Mouse (Mus musculus) heart, embryonic 16.5 days (tissue): ENCODE results near the gene Mei1. TPM values are rescaled to one million over a fixed set of nuclear protein-coding genes. Genes with fewer than 3 reads are reported as not detected.

Experiments
- ATAC-seq: fragments of 200-750 bp; cut with Nextera tagmentation; replicated peaks from 2 replicates; pipeline ENCODE4 v1.8.0; 2017; ENCODE audit warnings: moderate number of reproducible peaks; ENCODE audit not compliant: insufficient read depth, low FRiP score; ENCODE audit errors: extremely low read depth
- H3K27ac ChIP-seq: fragments of 300-500 bp; sonication (generic); 2 replicates; pipeline ENCODE4 v1.5.1; 2014; ENCODE audit warnings: mild to moderate bottlenecking, low read length, control low read depth, moderate library complexity
- H3K27me3 ChIP-seq: fragments of 300-500 bp; sonication (generic); 2 replicates; pipeline ENCODE4 v1.6.1; 2014; ENCODE audit warnings: low read length, mixed read lengths; ENCODE audit not compliant: control insufficient read depth, insufficient read depth
- H3K36me3 ChIP-seq: fragments of 300-500 bp; sonication (generic); 2 replicates; pipeline ENCODE4 v1.6.1; 2014; ENCODE audit not compliant: control insufficient read depth, insufficient read depth
- H3K4me1 ChIP-seq: fragments of 300-500 bp; sonication (generic); 2 replicates; pipeline ENCODE4 v1.6.1; 2014; ENCODE audit warnings: low read length, mixed read lengths; ENCODE audit not compliant: control insufficient read depth, insufficient read depth
- H3K4me2 ChIP-seq: fragments of 300-500 bp; sonication (generic); 2 replicates; pipeline ENCODE4 v1.6.1; 2014; ENCODE audit warnings: low read depth, mild to moderate bottlenecking, control low read depth, low read length
- H3K4me3 ChIP-seq: fragments of 300-500 bp; sonication (generic); 2 replicates; pipeline ENCODE4 v1.5.1; 2014; ENCODE audit warnings: mild to moderate bottlenecking, control low read depth, low read length
- H3K9ac ChIP-seq: fragments of 300-500 bp; sonication (generic); 2 replicates; pipeline ENCODE4 v1.6.1; 2014; ENCODE audit warnings: low read length, control low read depth
- H3K9me3 ChIP-seq: fragments of 300-500 bp; sonication (generic); replicated peaks from 2 replicates; pipeline ENCODE4 v1.6.1; 2016; ENCODE audit warnings: low read length; ENCODE audit not compliant: control insufficient read depth
- WGBS: fragments of 180-500 bp; shearing (Covaris S2); extraction: QIAGEN DNeasy Blood & Tissue Kit; methylation state at CpG from one replicate; pipeline ENCODE4 v1.1.7; 2014; 5-methylcytosine and 5-hydroxymethylcytosine counted together
- polyA plus RNA-seq: library from polyadenylated mRNA; unstranded; fragments of >200 nt; fragmentation: Nextera tagmentation; extraction: Ambion mirVana; gene quantifications from 2 replicates; pipeline ENCODE4 v1.2.1, GENCODE M21; 2015

The Mei1 gene
- polyA plus RNA-seq, 1 experiment from 2014 or later: not detected

DNA sequence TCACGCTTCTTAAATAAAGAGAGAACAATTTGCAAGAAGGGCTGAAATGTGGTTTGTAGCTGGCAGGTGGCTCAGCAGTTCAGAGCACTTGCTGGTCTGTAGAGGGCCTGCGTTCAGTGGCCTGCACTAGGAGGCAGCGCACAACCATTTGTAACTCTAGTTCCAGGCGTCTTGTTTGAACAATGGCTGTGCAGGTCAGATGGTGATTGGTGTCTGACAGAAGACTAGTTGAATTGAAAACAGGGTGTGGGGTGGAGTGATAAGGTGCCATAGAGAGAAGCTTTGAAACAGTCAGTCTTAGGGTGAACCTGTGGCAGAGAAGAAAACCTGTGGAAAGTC lies 94.2 kb downstream of the Mei1 start:
- H3K9me3 ChIP-seq: no peaks in the 10 kb centered on the region
- H3K4me1 ChIP-seq: peaks cover 58% of the 10 kb centered on the region
- H3K9ac ChIP-seq: no peak overlapping the region
- no peak overlapping the region for H3K4me3 ChIP-seq
- H3K27ac ChIP-seq: peak overlapping the region; percentile 49
- WGBS: 61% methylated on average over 4 of the region's 4 CpGs
- ATAC-seq: no peak
- H3K27me3 ChIP-seq: no peaks in the 10 kb centered on the region
- H3K36me3 ChIP-seq: no peaks in the 10 kb centered on the region
- H3K4me2 ChIP-seq: no peak overlapping the region

DNA sequence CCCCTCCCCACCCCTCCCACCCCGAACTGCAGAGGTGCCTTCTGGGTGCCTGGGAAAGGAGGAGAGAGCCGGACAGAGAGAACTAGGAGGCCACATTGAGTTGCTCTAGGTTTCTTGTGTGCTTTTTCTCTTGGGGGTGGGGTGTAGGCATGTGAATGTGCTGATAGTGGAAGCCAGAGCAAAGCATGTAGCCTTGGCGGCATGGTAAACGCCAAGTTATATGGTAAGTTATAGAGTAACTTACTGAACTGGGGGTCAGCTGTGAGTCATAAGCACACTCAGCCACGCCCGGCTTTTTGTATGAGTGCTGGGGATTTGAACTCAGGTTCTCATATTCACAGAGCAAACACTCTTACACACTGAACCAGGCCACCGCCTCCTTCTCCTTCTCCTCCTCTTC lies 94.7 kb downstream of the Mei1 start:
- peak overlapping the region; percentile 49 for H3K27ac ChIP-seq
- H3K4me3 ChIP-seq: no peak overlapping the region
- H3K27me3 ChIP-seq: no peaks in the 10 kb centered on the region
- no peaks in the 10 kb centered on the region for H3K9me3 ChIP-seq
- H3K4me2 ChIP-seq: no peak overlapping the region
- no peaks in the 10 kb centered on the region for H3K36me3 ChIP-seq
- H3K9ac ChIP-seq: 0 out of 2 replicates have a peak overlapping the region, but pooled peaks have one; percentile 28
- H3K4me1 ChIP-seq: peaks cover 62% of the 10 kb centered on the region
- WGBS: 55% methylated on average over 7 of the region's 7 CpGs
- no peak for ATAC-seq

DNA sequence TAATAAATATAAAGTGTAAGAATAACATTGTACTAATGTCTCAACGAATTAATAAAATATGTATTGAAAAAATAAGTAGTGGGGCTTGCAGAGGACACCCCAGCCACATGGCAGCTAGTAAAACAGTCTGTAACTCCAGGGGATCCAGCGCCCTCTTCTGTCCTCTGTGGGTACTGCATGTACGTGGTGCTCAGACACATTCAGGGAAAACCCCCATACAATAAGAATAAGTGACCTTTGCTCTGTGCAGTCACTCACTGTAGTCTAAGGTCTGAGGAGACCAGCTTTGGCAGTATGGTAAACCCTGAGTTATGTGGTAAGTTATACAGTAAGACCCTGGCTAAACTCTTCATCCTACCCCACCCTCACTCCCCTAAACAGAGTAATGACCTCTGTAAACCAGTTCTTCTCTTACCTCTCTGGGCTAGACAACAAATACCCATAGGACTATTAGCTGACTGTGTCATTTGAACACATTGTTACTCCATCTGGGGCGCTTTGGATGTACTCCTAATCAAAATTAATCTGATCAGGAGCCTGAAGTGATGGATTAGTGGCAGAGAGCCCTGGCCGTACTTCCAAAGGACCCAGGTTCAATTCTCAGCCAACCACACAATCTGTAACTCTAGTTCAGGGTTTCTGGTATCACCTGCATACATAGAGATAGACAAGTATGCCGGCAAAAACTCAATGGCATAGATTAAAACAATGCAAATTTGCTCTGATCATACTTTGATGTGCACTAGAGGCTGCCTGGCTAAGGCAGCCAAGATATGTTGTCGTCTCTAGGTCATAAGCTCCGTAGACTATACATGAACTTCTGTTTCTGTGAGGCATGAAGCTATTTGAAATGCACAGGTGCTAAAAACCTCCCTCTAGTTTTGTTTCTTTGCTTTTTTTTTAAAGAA lies 95.8 kb downstream of the Mei1 start:
- H3K4me1 ChIP-seq: peaks cover 64% of the 10 kb centered on the region
- ATAC-seq: no peak
- 49% methylated on average over 8 of the region's 8 CpGs for WGBS

DNA sequence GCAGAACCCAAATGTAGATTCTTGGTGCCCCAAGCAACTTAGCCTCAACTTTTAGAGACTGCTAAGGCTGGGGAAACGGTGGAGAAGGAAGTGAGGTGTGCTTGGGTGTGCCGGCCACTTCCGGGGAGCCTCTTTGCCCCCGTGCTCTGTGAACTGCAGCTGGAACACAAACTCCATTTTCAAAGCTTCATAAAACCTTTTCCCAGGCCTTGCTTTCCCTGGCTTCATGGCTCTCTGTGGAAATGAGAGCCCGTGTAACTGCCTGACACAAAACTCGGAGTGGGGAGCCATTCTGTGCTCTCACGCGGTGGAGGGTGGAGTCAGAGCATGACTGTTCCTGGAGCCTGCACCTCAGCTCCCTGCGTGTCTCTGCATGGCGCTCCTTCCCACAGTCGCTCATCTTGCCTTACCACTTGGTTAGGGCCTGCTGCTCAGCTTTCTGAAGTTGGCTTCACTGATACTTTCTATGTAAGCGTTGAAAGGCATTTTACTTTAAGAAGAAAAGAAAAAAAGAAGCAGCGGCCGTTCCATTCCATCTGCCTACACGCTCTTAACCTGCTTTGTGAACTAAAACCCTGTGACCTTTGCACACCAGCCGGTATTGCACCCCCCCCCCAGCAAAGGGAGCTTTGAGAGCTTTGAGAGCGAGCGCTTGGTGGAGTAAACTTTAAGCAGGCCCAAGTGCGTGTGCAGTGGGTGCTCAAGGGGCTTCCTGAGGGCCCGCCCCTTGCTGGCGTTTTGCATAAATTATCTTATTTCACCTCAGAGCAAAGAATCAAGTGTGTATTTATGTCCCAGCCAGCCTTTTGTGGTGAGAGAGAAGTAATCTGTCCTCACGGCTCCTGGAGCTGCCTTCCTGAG lies 96.7 kb downstream of the Mei1 start:
- Histone ChIP-seq H3K36me3 (0 out of 2 replicates have a peak, but pooled peaks cover 6% of the 10 kb centered on the region), H3K4me1 (peaks cover 61% of the 10 kb centered on the region), H3K9ac (peak overlapping the region; percentile 37; the same call in 1 of the 2 replicates), H3K27ac (peak overlapping the region; percentile 18), H3K27me3 (no peaks in the 10 kb centered on the region), H3K4me2 (peak overlapping the region; percentile 10; the same call in 1 of the 2 replicates), H3K9me3 (no peaks in the 10 kb centered on the region), H3K4me3 (no peak overlapping the region)
- 59% methylated on average over 22 of the region's 22 CpGs for WGBS
- ATAC-seq: no peak

More for the DNA sequence above, 95.8 kb downstream of the Mei1 start:
- peak overlapping the region; percentile 15 for H3K27ac ChIP-seq
- no peaks in the 10 kb centered on the region for H3K27me3 ChIP-seq
- no peaks in the 10 kb centered on the region for H3K36me3 ChIP-seq
- no peak overlapping the region; the same call in 1 of the 2 replicates for H3K4me2 ChIP-seq
- H3K9ac ChIP-seq: no peak overlapping the region; the same call in 1 of the 2 replicates
- H3K4me3 ChIP-seq: no peak overlapping the region
- no peaks in the 10 kb centered on the region for H3K9me3 ChIP-seq

- WGBS: 59% methylated on average over 23 of the region's 23 CpGs
- Histone ChIP-seq H3K4me1 (peaks cover 58% of the 10 kb centered on the region), H3K27me3 (no peaks in the 10 kb centered on the region)
Measured at GRCm38 (mm10) chr15:82167201-82168168, 97.7 kb downstream of the Mei1 start.

GRCm38 (mm10) chr15:82169671-82170070 lies 99.9 kb downstream of the Mei1 start:
- Histone ChIP-seq H3K4me1 (peaks cover 47% of the 10 kb centered on the region), H3K4me2 (peak overlapping the region; percentile 9; the same call in 1 of the 2 replicates), H3K9ac (no peak overlapping the region), H3K4me3 (no peak overlapping the region), H3K36me3 (peaks cover 23% of the 10 kb centered on the region), H3K9me3 (no peaks in the 10 kb centered on the region), H3K27ac (peak overlapping the region; percentile 74), H3K27me3 (no peaks in the 10 kb centered on the region)
- no peak for ATAC-seq
- 61% methylated on average over 5 of the region's 5 CpGs for WGBS

More at GRCm38 (mm10) chr15:82167201-82168168, 97.7 kb downstream of the Mei1 start:
- Histone ChIP-seq H3K9ac (no peak overlapping the region), H3K27ac (peak overlapping the region; percentile 18), H3K36me3 (0 out of 2 replicates have a peak, but pooled peaks cover 10% of the 10 kb centered on the region), H3K4me2 (no peak overlapping the region), H3K4me3 (no peak overlapping the region), H3K9me3 (no peaks in the 10 kb centered on the region)
- no peak for ATAC-seq

- Histone ChIP-seq H3K4me3 (no peak overlapping the region), H3K27me3 (no peaks in the 10 kb centered on the region), H3K27ac (peak overlapping the region; percentile 55), H3K4me2 (no peak overlapping the region), H3K9me3 (no peaks in the 10 kb centered on the region), H3K36me3 (peaks cover 32% of the 10 kb centered on the region), H3K9ac (no peak overlapping the region), H3K4me1 (peaks cover 42% of the 10 kb centered on the region)
- 75% methylated on average over 36 of the region's 36 CpGs for WGBS
- peak; percentile 56; the same call in 1 of the 2 replicates for ATAC-seq
Measured at GRCm38 (mm10) chr15:82170437-82171377, 100.9 kb downstream of the Mei1 start.
